Mouse (Mus musculus) hindbrain, embryonic 16.5 days (tissue): ENCODE measurements at regions not wholly inside any gene's neighbourhood (a gene's known extent, or its start where the extent isn't known, plus 50 kb on each side); places are given as distances from the start of the nearest gene placed in this dataset.

Source experiments
- ATAC-seq: fragments of 200-750 bp; cut with Nextera tagmentation; 2 replicates; pipeline ENCODE4 v1.8.0; 2017; ENCODE audit warnings: moderate TSS enrichment, moderate library complexity
- H3K27ac ChIP-seq: fragments of 300-500 bp; sonication (generic); 2 replicates; pipeline ENCODE4 v1.5.1; 2014; ENCODE audit warnings: low read depth, mild to moderate bottlenecking, control low read depth, low read length, moderate library complexity
- H3K27me3 ChIP-seq: fragments of 300-500 bp; sonication (generic); replicated peaks from 2 replicates; pipeline ENCODE4 v1.6.1; 2014; ENCODE audit warnings: low read length; ENCODE audit not compliant: control insufficient read depth, insufficient read depth
- H3K36me3 ChIP-seq: fragments of 300-500 bp; sonication (generic); 2 replicates; pipeline ENCODE4 v1.6.1; 2014; ENCODE audit warnings: mild to moderate bottlenecking, low read length, moderate library complexity, mixed read lengths; ENCODE audit not compliant: control insufficient read depth, insufficient read depth
- H3K4me1 ChIP-seq: fragments of 300-500 bp; sonication (generic); 2 replicates; pipeline ENCODE4 v1.6.1; 2014; ENCODE audit warnings: low read depth, low read length; ENCODE audit not compliant: control insufficient read depth, insufficient read depth
- H3K4me2 ChIP-seq: fragments of 300-500 bp; sonication (generic); 2 replicates; pipeline ENCODE4 v1.6.1; 2014; ENCODE audit warnings: mild to moderate bottlenecking, low read length, control low read depth, moderate library complexity
- H3K4me3 ChIP-seq: fragments of 300-500 bp; sonication (generic); 2 replicates; pipeline ENCODE4 v1.5.1; 2014; ENCODE audit warnings: mild to moderate bottlenecking, low read length, control low read depth, moderate library complexity
- H3K9ac ChIP-seq: fragments of 300-500 bp; sonication (generic); 2 replicates; pipeline ENCODE4 v1.6.1; 2014; ENCODE audit warnings: low read depth, mild to moderate bottlenecking, control low read depth, low read length, moderate library complexity
- H3K9me3 ChIP-seq: fragments of 300-500 bp; sonication (generic); 2 replicates; pipeline ENCODE4 v1.6.1; 2014; ENCODE audit warnings: mild to moderate bottlenecking, low read length, moderate library complexity; ENCODE audit not compliant: control insufficient read depth
- WGBS: fragments of 180-500 bp; shearing (Covaris S2); extraction: QIAGEN DNeasy Blood & Tissue Kit; methylation state at CpG from one replicate; pipeline ENCODE4 v1.1.7; 2014; 5-methylcytosine and 5-hydroxymethylcytosine counted together

GRCm38 (mm10) chr6:93623541-93623940, 660.2 kb downstream of the Magi1 start:
- H3K4me2 ChIP-seq = no peak overlapping the region
- WGBS = 36% methylated on average over 5 of the region's 5 CpGs
- ATAC-seq = no peak
- H3K27me3 ChIP-seq = no peaks in the 10 kb centered on the region
- H3K4me1 ChIP-seq = no peaks in the 10 kb centered on the region
- H3K9ac ChIP-seq = no peak overlapping the region
- H3K4me3 ChIP-seq = no peak overlapping the region
- H3K9me3 ChIP-seq = no peaks in the 10 kb centered on the region
- no peaks in the 10 kb centered on the region for H3K36me3 ChIP-seq
- H3K27ac ChIP-seq = no peak overlapping the region

- Histone ChIP-seq H3K27ac (no peak overlapping the region), H3K4me3 (no peak overlapping the region), H3K27me3 (no peaks in the 10 kb centered on the region), H3K9me3 (no peaks in the 10 kb centered on the region), H3K4me2 (no peak overlapping the region), H3K9ac (no peak overlapping the region), H3K4me1 (no peaks in the 10 kb centered on the region), H3K36me3 (no peaks in the 10 kb centered on the region)
- ATAC-seq = no peak
Observed at GRCm38 (mm10) chr6:93616926-93617325, 666.8 kb downstream of the Magi1 start.

DNA sequence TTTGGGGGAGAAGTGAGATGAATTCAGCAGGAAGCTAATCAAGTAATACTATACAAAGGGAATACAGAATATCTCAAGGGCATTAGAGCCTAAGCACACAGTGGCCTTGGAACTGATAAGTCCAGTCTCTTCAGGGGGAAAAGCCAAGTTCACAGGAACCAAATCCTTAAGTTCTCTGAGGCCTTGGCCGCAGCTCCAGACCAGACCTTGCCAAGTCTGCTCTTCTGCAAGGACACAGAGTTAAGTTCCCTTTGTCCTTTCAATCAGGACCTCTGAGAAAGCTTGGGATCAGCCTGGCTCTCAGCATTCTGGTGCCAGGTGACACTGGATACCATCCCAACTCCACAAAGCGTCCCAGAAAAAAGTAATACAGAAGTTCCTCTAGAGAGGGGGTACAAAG, 657.1 kb upstream of the Adamts9 start:
- no peaks in the 10 kb centered on the region for H3K27me3 ChIP-seq
- H3K36me3 ChIP-seq = no peaks in the 10 kb centered on the region
- H3K27ac ChIP-seq = no peak overlapping the region
- no peak overlapping the region for H3K4me2 ChIP-seq
- H3K4me1 ChIP-seq = no peaks in the 10 kb centered on the region
- H3K9ac ChIP-seq = no peak overlapping the region
- H3K4me3 ChIP-seq = no peak overlapping the region
- WGBS = 93% methylated on average over 2 of the region's 2 CpGs
- H3K9me3 ChIP-seq = no peaks in the 10 kb centered on the region
- no peak for ATAC-seq

- 65% methylated on average over 3 of the region's 3 CpGs for WGBS
- Histone ChIP-seq H3K4me2 (no peak overlapping the region), H3K27me3 (no peaks in the 10 kb centered on the region), H3K4me3 (no peak overlapping the region), H3K4me1 (no peaks in the 10 kb centered on the region), H3K36me3 (no peaks in the 10 kb centered on the region), H3K9me3 (no peaks in the 10 kb centered on the region), H3K9ac (no peak overlapping the region), H3K27ac (no peak overlapping the region)
- ATAC-seq = no peak
Observed at GRCm38 (mm10) chr6:93599371-93599770, 656.1 kb upstream of the Adamts9 start.

DNA sequence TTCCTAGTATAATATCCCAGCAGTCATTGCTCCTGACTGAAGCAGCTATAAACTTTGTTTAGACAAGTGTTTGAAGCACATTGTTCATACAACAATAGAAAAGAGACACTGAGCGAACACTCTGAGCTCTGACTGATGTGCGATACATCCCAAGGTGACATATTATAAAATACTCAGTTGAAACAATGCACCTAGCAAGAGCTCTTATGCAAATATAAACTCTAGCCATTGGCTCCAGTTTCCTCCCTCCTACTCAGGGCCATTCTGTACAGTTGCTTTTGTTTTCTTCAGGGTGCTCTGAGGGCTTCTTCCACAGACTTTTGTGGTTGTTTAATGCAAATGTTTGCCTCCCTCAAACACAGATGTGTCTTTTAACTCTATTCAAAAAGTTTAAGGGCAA, 646.6 kb upstream of the Adamts9 start:
- no peaks in the 10 kb centered on the region for H3K9me3 ChIP-seq
- no peaks in the 10 kb centered on the region for H3K4me1 ChIP-seq
- ATAC-seq = no peak
- H3K27me3 ChIP-seq = no peaks in the 10 kb centered on the region
- H3K4me3 ChIP-seq = no peak overlapping the region
- no peaks in the 10 kb centered on the region for H3K36me3 ChIP-seq
- no peak overlapping the region for H3K27ac ChIP-seq
- 65% methylated on average over 2 of the region's 2 CpGs for WGBS
- no peak overlapping the region for H3K9ac ChIP-seq
- H3K4me2 ChIP-seq = no peak overlapping the region

DNA sequence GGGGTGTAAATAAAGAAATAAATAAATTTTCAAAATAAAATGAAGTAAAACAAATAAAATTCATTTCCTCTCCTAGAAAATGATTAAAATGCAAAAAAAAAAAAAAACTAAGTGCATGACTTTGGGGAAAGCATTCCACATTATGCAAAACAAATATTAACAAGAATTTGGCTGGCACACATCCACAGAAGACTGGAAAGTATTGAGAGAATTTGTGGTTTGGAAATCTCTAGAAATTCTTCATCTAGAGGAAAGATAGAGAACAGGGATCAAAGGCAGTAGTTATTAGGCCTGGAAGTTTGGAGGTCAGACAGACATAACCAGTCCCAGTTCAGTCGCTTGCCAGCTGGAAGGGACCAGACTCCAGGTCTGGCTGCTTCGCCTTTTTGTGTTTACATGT, 643.6 kb upstream of the Adamts9 start:
- H3K27ac ChIP-seq = no peak overlapping the region
- ATAC-seq = no peak
- H3K9me3 ChIP-seq = no peaks in the 10 kb centered on the region
- no peak overlapping the region for H3K4me3 ChIP-seq
- H3K4me1 ChIP-seq = no peaks in the 10 kb centered on the region
- H3K4me2 ChIP-seq = no peak overlapping the region
- H3K36me3 ChIP-seq = no peaks in the 10 kb centered on the region
- no peaks in the 10 kb centered on the region for H3K27me3 ChIP-seq
- H3K9ac ChIP-seq = no peak overlapping the region
- 96% methylated on average over 2 of the region's 2 CpGs for WGBS

GRCm38 (mm10) chr6:93581141-93581540, 637.8 kb upstream of the Adamts9 start:
- Histone ChIP-seq H3K9ac (no peak overlapping the region), H3K4me1 (no peaks in the 10 kb centered on the region; the same call in 1 of the 2 replicates), H3K9me3 (no peaks in the 10 kb centered on the region), H3K4me3 (no peak overlapping the region), H3K27ac (no peak overlapping the region), H3K27me3 (no peaks in the 10 kb centered on the region), H3K36me3 (no peaks in the 10 kb centered on the region), H3K4me2 (no peak overlapping the region)
- no peak for ATAC-seq
- WGBS = 93% methylated on average over 7 of the region's 7 CpGs

GRCm38 (mm10) chr6:93580716-93581115, 637.4 kb upstream of the Adamts9 start:
- H3K9me3 ChIP-seq = no peaks in the 10 kb centered on the region
- H3K27me3 ChIP-seq = no peaks in the 10 kb centered on the region
- 58% methylated on average over 6 of the region's 6 CpGs for WGBS
- H3K9ac ChIP-seq = no peak overlapping the region
- ATAC-seq = no peak
- H3K27ac ChIP-seq = no peak overlapping the region
- no peaks in the 10 kb centered on the region; the same call in 1 of the 2 replicates for H3K4me1 ChIP-seq
- H3K4me3 ChIP-seq = no peak overlapping the region
- H3K4me2 ChIP-seq = no peak overlapping the region
- no peaks in the 10 kb centered on the region for H3K36me3 ChIP-seq

- H3K27me3 ChIP-seq = no peaks in the 10 kb centered on the region
- no peaks in the 10 kb centered on the region for H3K9me3 ChIP-seq
- H3K9ac ChIP-seq = no peak overlapping the region
- H3K36me3 ChIP-seq = no peaks in the 10 kb centered on the region
- H3K4me3 ChIP-seq = no peak overlapping the region
- ATAC-seq = no peak
- H3K4me2 ChIP-seq = no peak overlapping the region
- WGBS = 60% methylated on average over 6 of the region's 6 CpGs
- H3K4me1 ChIP-seq = peaks cover 4% of the 10 kb centered on the region
- H3K27ac ChIP-seq = no peak overlapping the region
Observed at GRCm38 (mm10) chr6:93575249-93575648, 632.0 kb upstream of the Adamts9 start.
